Mouse (Mus musculus) kidney, postnatal 0 days (tissue): ENCODE data around the gene Sppl2a. TPM values are rescaled to one million over a fixed set of nuclear protein-coding genes. Genes with fewer than 3 reads are reported as not detected.

Source experiments
- ATAC-seq: fragments of 200-750 bp; cut with Nextera tagmentation; replicated peaks from 2 replicates; pipeline ENCODE4 v1.8.0; 2017; ENCODE audit warnings: low read depth, moderate number of reproducible peaks, moderate TSS enrichment, moderate library complexity; ENCODE audit not compliant: low FRiP score
- DNase-seq: peaks from one replicate; pipeline ENCODE4 v3.0.0-alpha.2; 2016; ENCODE audit warnings: low spot score
- H3K27ac ChIP-seq: fragments of 300-500 bp; sonication (generic); 2 replicates; pipeline ENCODE4 v1.5.1; 2014; ENCODE audit warnings: mild to moderate bottlenecking
- H3K27me3 ChIP-seq: fragments of 300-500 bp; sonication (generic); 2 replicates; pipeline ENCODE4 v1.6.1; 2014; ENCODE audit warnings: low read length, mixed read lengths; ENCODE audit not compliant: insufficient read depth
- H3K36me3 ChIP-seq: fragments of 300-500 bp; sonication (generic); 2 replicates; pipeline ENCODE4 v1.6.1; 2014; ENCODE audit warnings: low read length, mixed read lengths; ENCODE audit not compliant: insufficient read depth
- H3K4me1 ChIP-seq: fragments of 300-500 bp; sonication (generic); replicated peaks from 2 replicates; pipeline ENCODE4 v1.6.1; 2014; ENCODE audit warnings: antibody characterized with exemption, low read length, mixed read lengths; ENCODE audit not compliant: insufficient read depth
- H3K4me2 ChIP-seq: fragments of 300-500 bp; sonication (generic); 2 replicates; pipeline ENCODE4 v1.6.1; 2014; ENCODE audit warnings: mild to moderate bottlenecking, low read length, moderate library complexity, mixed read lengths
- H3K4me3 ChIP-seq: fragments of 300-500 bp; sonication (generic); replicated peaks from 2 replicates; pipeline ENCODE4 v1.5.1; 2014; ENCODE audit warnings: low read depth, low read length
- H3K9ac ChIP-seq: fragments of 300-500 bp; sonication (generic); 2 replicates; pipeline ENCODE4 v1.6.1; 2014; ENCODE audit warnings: low read depth, low read length
- H3K9me3 ChIP-seq: fragments of 300-500 bp; sonication (generic); replicated peaks from 2 replicates; pipeline ENCODE4 v1.6.1; 2016; ENCODE audit warnings: low read length, inconsistent platforms, mixed read lengths
- CTCF ChIP-seq: IDR thresholded peaks from 2 replicates; pipeline ENCODE4 v1.5.1; 2016; ENCODE audit warnings: antibody characterized with exemption, low read depth, mild to moderate bottlenecking, moderate library complexity
- WGBS: fragments of 180-500 bp; shearing (Covaris S2); extraction: QIAGEN DNeasy Blood & Tissue Kit; methylation state at CpG from one replicate; pipeline ENCODE4 v1.1.7; 2014; 5-methylcytosine and 5-hydroxymethylcytosine counted together
- polyA plus RNA-seq: library from polyadenylated mRNA; unstranded; fragments of >200 nt; fragmentation: Nextera tagmentation; extraction: Ambion mirVana; gene quantifications from 2 replicates; pipeline ENCODE4 v1.2.1, GENCODE M21; 2015

Sppl2a gene
- polyA plus RNA-seq, 1 experiment from 2014 or later, result 47.8 TPM

- Histone ChIP-seq H3K9ac (peak overlapping the region; percentile 10; the same call in 1 of the 2 replicates), H3K4me1 (no peaks in the 10 kb centered on the region), H3K9me3 (no peaks in the 10 kb centered on the region), H3K4me2 (peak overlapping the region; percentile 73; the same call in 1 of the 2 replicates), H3K27ac (peak overlapping the region; percentile 98), H3K36me3 (no peaks in the 10 kb centered on the region), H3K4me3 (no peak overlapping the region), H3K27me3 (no peaks in the 10 kb centered on the region)
- ATAC-seq (no peak), DNase-seq (peak; percentile 8)
- TF ChIP-seq CTCF, result no peak
Observed at GRCm38 (mm10) chr2:126933921-126934320, 886 bp upstream of the Sppl2a start.

- TF ChIP-seq CTCF, result no peak
- Histone ChIP-seq H3K4me2 (peak overlapping the region; percentile 73), H3K27ac (peak overlapping the region; percentile 98), H3K9ac (peak overlapping the region; percentile 89), H3K4me1 (no peaks in the 10 kb centered on the region), H3K9me3 (no peaks in the 10 kb centered on the region), H3K4me3 (peak overlapping the region; percentile 68), H3K27me3 (no peaks in the 10 kb centered on the region), H3K36me3 (no peaks in the 10 kb centered on the region)
- DNase-seq (no peak), ATAC-seq (no peak)
- WGBS, result under 1% methylated on average over 15 of the region's 15 CpGs
Observed at GRCm38 (mm10) chr2:126932261-126932896, 656 bp downstream of the Sppl2a start.

DNA sequence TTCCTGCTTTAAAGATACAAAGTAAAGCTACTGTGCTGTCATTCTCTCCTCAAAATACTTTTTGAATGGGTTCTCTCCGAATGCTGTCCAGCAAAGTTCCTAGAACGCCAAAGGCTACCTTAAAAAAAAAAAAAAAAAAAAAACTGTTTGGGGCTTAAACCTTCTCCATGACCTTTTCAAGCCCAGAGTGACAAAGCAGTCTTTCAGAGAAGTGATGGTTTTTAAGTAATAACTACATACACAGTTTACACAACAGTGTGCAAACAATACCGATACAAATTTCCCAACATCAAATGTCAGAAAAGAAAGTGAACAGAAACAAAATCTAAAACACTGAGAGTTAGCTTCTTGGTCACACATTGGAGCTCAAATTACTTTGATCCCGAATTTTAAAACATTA is 1.3 kb downstream of the Sppl2a start:
- Histone ChIP-seq H3K4me2 (peak overlapping the region; percentile 73), H3K36me3 (0 out of 2 replicates have a peak, but pooled peaks cover 2% of the 10 kb centered on the region), H3K9ac (no peak overlapping the region), H3K27me3 (no peaks in the 10 kb centered on the region), H3K9me3 (no peaks in the 10 kb centered on the region), H3K27ac (peak overlapping the region; percentile 98; the same call in 1 of the 2 replicates), H3K4me1 (no peaks in the 10 kb centered on the region), H3K4me3 (peak overlapping the region; percentile 68)
- WGBS, result 55% methylated on average over 4 of the region's 4 CpGs
- DNase-seq (no peak), ATAC-seq (no peak)
- no peak for TF ChIP-seq CTCF

DNA sequence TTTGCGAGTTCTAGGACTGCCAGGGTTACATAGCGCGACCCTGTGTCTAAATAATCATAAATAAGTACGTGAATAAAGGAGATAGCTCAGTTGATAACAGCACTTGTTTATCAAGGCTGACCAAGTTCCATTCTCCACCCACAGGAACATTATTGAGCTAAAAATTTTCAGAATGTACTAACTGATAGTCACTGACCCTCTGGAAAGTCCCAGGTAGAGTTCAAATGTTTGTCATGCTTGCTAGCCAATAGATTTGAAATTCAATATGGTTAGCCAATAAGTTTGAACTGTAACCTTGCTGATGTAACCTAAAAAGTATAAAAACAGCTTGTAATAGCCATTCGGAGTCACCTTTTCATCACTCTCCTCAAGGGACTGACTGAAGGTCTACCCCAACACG is 4.4 kb downstream of the Sppl2a start:
- 84% methylated on average over 6 of the region's 6 CpGs for WGBS
- no peak for ATAC-seq

DNA sequence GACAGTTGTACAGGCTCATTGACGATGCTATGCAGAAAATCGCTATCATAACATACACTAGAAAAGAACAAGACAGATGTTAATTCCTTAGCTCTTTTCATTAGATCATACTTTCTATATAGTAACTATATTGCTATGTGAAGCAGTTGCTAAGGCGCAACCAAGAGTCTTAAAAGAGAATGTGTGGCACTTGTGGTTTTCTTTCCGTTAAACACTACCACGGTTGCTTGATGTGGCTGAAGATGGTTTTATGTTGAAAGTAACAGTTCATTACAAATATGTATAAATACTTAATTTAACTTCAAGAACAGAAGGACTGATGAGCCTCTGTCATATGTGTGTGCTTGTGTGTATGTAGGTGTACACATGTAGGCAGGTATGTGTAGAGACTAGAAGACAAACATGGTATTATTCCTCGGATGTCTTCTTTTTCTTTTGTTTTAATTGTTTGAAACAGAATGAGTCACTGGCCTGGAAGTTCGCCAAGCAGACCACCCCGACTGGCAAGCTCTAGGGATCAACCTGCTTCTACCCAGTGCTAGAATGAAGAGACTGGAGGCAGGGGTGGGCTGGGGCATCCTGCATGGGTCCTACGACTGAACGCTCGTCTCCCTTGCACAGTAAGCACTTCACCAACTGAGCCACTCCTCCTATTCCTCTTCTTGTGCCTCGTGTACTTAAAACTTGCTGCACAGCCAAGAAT is 12.5 kb downstream of the Sppl2a start:
- no peak for TF ChIP-seq CTCF
- H3K9ac ChIP-seq, result no peak overlapping the region
- H3K4me2 ChIP-seq, result no peak overlapping the region
- H3K27ac ChIP-seq, result no peak overlapping the region
- 87% methylated on average over 12 of the region's 12 CpGs for WGBS
- no peak overlapping the region for H3K4me3 ChIP-seq
- H3K9me3 ChIP-seq, result no peaks in the 10 kb centered on the region
- no peaks in the 10 kb centered on the region for H3K27me3 ChIP-seq
- DNase-seq, result no peak
- peaks cover 24% of the 10 kb centered on the region for H3K36me3 ChIP-seq
- no peaks in the 10 kb centered on the region for H3K4me1 ChIP-seq
- ATAC-seq, result no peak

More for the DNA sequence above, 4.4 kb downstream of the Sppl2a start:
- H3K9me3 ChIP-seq, result no peaks in the 10 kb centered on the region
- H3K27ac ChIP-seq, result no peak overlapping the region
- H3K36me3 ChIP-seq, result 0 out of 2 replicates have a peak, but pooled peaks cover 2% of the 10 kb centered on the region
- no peak for TF ChIP-seq CTCF
- no peak overlapping the region for H3K4me2 ChIP-seq
- H3K4me1 ChIP-seq, result no peaks in the 10 kb centered on the region
- no peak for DNase-seq
- H3K27me3 ChIP-seq, result no peaks in the 10 kb centered on the region
- H3K9ac ChIP-seq, result no peak overlapping the region
- H3K4me3 ChIP-seq, result no peak overlapping the region

GRCm38 (mm10) chr2:126916236-126916635 is 16.8 kb downstream of the Sppl2a start:
- no peak overlapping the region for H3K4me3 ChIP-seq
- ATAC-seq, result no peak
- H3K4me1 ChIP-seq, result no peaks in the 10 kb centered on the region
- no peak overlapping the region for H3K27ac ChIP-seq
- no peak for TF ChIP-seq CTCF
- DNase-seq, result no peak
- H3K4me2 ChIP-seq, result no peak overlapping the region
- peaks cover 22% of the 10 kb centered on the region for H3K36me3 ChIP-seq
- H3K9me3 ChIP-seq, result no peaks in the 10 kb centered on the region
- no peaks in the 10 kb centered on the region for H3K27me3 ChIP-seq
- no peak overlapping the region for H3K9ac ChIP-seq
- 75% methylated on average over 1 of the region's 1 CpGs for WGBS
